Mouse (Mus musculus): ENCODE results near the gene Adamts20. TPM values are rescaled to one million over a fixed set of nuclear protein-coding genes. Genes with fewer than 3 reads are reported as not detected.

Gene Adamts20
- polyA plus RNA-seq, 1 experiment from 2014 or later, result 1.3 TPM

DNA sequence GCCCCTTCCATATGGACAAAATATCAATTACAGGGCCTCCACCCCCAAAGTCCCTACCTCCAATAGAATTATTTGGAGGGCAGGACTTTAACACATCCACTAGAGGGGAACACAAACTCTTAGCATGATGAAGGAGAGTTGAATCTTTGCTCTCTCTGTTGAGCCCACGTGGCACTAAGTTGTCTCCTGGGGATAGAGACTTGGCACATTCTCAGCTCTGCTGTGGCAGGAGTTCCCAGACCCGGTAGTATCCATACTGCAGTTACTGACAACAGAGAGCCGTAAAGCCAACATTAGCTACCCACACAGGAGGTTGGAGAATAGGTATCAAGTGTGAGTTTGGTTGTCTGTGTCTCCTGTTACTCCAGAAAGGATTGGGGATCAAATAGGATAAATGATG is 177.7 kb downstream of the Adamts20 start:
- Histone ChIP-seq H3K27me3 (replicated peaks) (no peaks in the 10 kb centered on the region), H3K4me1 (replicated peaks) (no peaks in the 10 kb centered on the region), H3K4me3 (no peak overlapping the region), H3K4me2 (no peak overlapping the region), H3K9ac (no peak overlapping the region), H3K36me3 (no peaks in the 10 kb centered on the region), H3K9me3 (replicated peaks) (no peaks in the 10 kb centered on the region), H3K27ac (ENCODE audit: poor library complexity, severe bottlenecking) (no peak overlapping the region)
- 64% methylated on average over 3 of the region's 3 CpGs for WGBS
- no peak for ATAC-seq (ENCODE audit: insufficient number of reproducible peaks, low FRiP score)

DNA sequence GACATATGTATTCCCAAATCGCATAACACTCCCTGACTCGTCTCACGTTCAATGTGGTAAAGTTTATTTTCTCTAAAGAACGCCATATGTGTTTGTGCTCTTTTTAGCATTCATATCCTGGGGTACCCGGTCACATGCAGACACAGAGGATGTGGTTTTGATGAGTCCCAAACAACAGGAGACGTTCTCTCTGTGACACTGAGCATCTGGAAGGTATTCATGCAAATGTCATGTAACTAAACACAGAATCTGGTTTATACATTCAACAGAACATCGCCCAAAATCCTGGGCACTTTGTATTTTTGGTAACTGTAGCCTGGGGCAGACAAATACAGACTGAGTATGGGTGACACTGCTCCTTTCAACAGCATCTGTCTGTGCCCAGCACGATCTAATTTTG is 188.8 kb downstream of the Adamts20 start:
- H3K27ac ChIP-seq (ENCODE audit: poor library complexity, severe bottlenecking), result no peak overlapping the region
- ATAC-seq (ENCODE audit: insufficient number of reproducible peaks, low FRiP score), result no peak
- WGBS, result 80% methylated on average over 8 of the region's 8 CpGs

DNA sequence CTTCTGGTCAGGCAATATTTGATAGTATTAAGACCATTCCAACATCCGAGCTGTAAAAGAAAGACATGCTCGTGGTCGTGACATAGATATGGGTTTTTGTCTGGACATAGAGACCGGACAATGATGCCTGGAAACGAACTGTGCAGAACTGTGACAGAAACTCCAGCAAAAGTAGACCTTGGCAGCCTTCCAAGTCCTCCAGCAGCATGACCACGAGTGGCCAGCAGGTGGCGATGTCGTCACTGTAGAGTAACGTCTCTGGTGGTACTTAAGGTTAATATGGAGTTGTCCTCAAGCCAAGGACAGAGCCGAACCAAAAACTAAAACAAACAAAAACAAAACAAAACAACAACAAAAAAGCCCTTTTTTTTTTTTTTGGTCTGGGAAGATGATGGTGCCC is 199.6 kb downstream of the Adamts20 start:
- WGBS, result 23% methylated on average over 10 of the region's 10 CpGs
- Histone ChIP-seq H3K4me2 (no peak overlapping the region), H3K9ac (no peak overlapping the region), H3K27me3 (replicated peaks) (no peaks in the 10 kb centered on the region), H3K27ac (ENCODE audit: poor library complexity, severe bottlenecking) (no peak overlapping the region), H3K9me3 (replicated peaks) (no peaks in the 10 kb centered on the region), H3K4me3 (no peak overlapping the region), H3K4me1 (replicated peaks) (peaks cover 12% of the 10 kb centered on the region), H3K36me3 (no peaks in the 10 kb centered on the region)
- ATAC-seq (ENCODE audit: insufficient number of reproducible peaks, low FRiP score), result no peak

More for the DNA sequence above, 188.8 kb downstream of the Adamts20 start:
- H3K4me1 ChIP-seq (replicated peaks), result no peaks in the 10 kb centered on the region
- H3K4me3 ChIP-seq, result no peak overlapping the region
- H3K27me3 ChIP-seq (replicated peaks), result no peaks in the 10 kb centered on the region
- no peaks in the 10 kb centered on the region for H3K9me3 ChIP-seq (replicated peaks)
- H3K9ac ChIP-seq, result no peak overlapping the region
- H3K36me3 ChIP-seq, result no peaks in the 10 kb centered on the region
- H3K4me2 ChIP-seq, result no peak overlapping the region

DNA sequence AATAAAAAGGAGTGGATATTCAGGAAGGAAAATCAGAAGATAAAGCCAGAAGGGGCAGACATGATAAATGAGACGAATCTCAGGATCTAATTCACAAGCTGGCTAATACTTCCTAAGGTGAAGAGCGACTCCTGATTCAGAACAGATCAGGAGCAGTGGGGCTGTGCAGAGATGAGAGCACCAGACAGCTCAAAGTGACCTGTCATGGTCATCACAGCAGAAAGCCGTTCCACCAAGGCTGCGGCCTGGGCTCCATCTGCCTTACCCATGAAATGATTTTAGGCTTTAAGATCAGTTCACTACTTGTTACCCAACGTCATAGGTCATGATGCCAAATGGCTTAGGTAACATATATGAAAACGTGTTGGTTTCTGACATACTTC is 200.7 kb downstream of the Adamts20 start:
- H3K4me1 ChIP-seq (replicated peaks), result peaks cover 12% of the 10 kb centered on the region
- no peak for ATAC-seq (ENCODE audit: insufficient number of reproducible peaks, low FRiP score)
- H3K27ac ChIP-seq (ENCODE audit: poor library complexity, severe bottlenecking), result no peak overlapping the region
- no peaks in the 10 kb centered on the region for H3K9me3 ChIP-seq (replicated peaks)
- WGBS, result 60% methylated on average over 6 of the region's 6 CpGs
- H3K4me2 ChIP-seq, result no peak overlapping the region
- H3K9ac ChIP-seq, result no peak overlapping the region
- no peaks in the 10 kb centered on the region for H3K27me3 ChIP-seq (replicated peaks)
- H3K4me3 ChIP-seq, result no peak overlapping the region
- H3K36me3 ChIP-seq, result no peaks in the 10 kb centered on the region

DNA sequence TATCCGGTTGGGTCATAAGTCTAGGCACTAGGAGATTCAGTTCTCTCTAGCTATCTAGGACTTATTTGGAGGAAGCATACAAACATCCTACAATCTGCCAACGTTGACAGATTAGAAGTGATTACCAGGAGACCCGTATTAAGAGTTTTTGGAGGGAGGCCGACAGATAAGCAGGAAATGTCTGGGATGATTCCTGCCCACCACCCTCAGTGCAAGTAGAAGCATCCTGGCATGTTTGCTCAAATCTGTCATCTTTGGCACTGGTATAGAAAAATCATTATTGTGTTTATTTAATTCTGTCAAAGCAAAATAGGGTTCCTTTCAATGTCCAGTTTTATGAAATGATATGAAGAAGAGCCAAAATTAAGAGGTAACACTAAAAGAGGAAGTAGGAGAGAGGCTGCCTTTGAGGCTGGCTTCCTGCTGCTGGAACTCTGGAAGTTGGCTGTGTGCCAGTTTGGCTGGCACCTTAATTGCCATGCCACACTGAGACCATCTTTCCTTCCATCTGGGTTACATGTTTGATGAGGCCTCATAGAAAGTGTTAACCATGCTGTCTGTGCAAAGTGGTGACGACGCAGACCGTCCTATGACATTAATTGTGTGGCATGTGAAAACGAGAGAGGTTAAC is 201.2 kb downstream of the Adamts20 start:
- Histone ChIP-seq H3K9ac (no peak overlapping the region), H3K27me3 (replicated peaks) (no peaks in the 10 kb centered on the region), H3K4me1 (replicated peaks) (peaks cover 12% of the 10 kb centered on the region), H3K27ac (ENCODE audit: poor library complexity, severe bottlenecking) (no peak overlapping the region), H3K36me3 (no peaks in the 10 kb centered on the region), H3K4me2 (no peak overlapping the region), H3K4me3 (no peak overlapping the region), H3K9me3 (replicated peaks) (no peaks in the 10 kb centered on the region)
- ATAC-seq (ENCODE audit: insufficient number of reproducible peaks, low FRiP score), result no peak
- 57% methylated on average over 8 of the region's 8 CpGs for WGBS

DNA sequence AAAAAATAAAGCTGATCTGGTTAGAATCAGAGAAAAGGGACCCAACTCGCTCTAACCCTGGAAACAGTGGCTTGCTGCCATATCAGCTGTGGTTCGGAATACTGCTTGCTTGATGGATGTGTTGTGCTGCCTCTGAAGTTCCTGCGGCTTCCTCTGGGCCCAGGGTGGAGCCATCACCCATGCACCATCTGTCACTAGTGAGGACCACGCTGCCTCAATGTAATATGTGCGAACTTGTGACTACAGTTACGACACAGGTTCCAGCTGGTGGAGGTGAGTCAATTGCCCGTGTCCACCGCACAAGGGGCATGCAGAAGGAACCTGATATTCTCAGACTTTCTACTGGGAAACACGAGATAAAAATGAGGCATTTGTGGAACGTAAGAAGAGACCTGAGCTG is 202.0 kb downstream of the Adamts20 start:
- no peak overlapping the region for H3K27ac ChIP-seq (ENCODE audit: poor library complexity, severe bottlenecking)

DNA sequence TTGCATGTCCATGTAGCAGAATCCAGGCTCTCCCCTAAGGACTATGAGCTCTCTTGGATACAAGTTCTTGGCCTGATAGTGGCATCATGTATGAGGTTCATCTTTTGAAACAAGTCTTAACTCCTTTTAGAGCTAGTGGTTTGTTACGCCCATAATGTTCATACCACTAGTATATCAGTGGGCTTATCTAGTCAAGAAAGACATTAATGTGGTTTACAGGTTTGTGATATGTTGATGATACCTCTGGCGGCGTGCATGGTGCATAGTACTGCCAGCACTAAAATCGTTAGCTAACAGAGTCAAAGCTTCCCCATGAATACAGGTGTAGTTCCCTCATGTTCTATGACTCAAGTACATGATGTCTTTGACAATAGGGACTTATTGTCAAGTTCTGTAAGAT is 205.7 kb downstream of the Adamts20 start:
- Histone ChIP-seq H3K36me3 (no peaks in the 10 kb centered on the region), H3K4me1 (replicated peaks) (peaks cover 15% of the 10 kb centered on the region), H3K27ac (ENCODE audit: poor library complexity, severe bottlenecking) (no peak overlapping the region), H3K4me2 (no peak overlapping the region), H3K9me3 (replicated peaks) (no peaks in the 10 kb centered on the region), H3K27me3 (replicated peaks) (no peaks in the 10 kb centered on the region), H3K4me3 (no peak overlapping the region), H3K9ac (no peak overlapping the region)
- no peak for ATAC-seq (ENCODE audit: insufficient number of reproducible peaks, low FRiP score)
- 86% methylated on average over 4 of the region's 4 CpGs for WGBS

More for the DNA sequence above, 202.0 kb downstream of the Adamts20 start:
- WGBS, result 56% methylated on average over 10 of the region's 10 CpGs
- H3K4me2 ChIP-seq, result no peak overlapping the region
- no peak overlapping the region for H3K9ac ChIP-seq
- H3K36me3 ChIP-seq, result no peaks in the 10 kb centered on the region
- no peaks in the 10 kb centered on the region for H3K27me3 ChIP-seq (replicated peaks)
- no peak for ATAC-seq (ENCODE audit: insufficient number of reproducible peaks, low FRiP score)
- no peaks in the 10 kb centered on the region for H3K9me3 ChIP-seq (replicated peaks)
- peaks cover 12% of the 10 kb centered on the region for H3K4me1 ChIP-seq (replicated peaks)
- H3K4me3 ChIP-seq, result no peak overlapping the region

DNA sequence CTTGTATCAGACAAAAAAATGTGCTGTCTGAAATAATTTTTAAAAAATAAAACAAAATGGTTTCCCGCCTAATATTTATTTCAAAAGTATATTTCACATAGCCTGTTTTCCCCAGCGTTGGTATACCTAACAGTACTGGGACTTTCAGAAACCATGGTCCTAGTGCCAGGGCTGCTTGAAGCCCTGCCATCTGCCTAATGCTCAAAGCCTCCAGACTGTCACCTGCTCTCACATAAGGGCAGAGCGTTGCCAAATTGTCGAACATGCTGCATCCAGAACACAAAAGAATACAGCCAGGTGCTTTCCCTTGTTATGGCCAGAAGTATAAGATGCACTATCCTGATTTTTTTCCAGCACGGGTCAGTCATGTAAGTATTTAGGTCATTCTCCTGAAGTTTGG is 209.7 kb downstream of the Adamts20 start:
- Histone ChIP-seq H3K4me2 (no peak overlapping the region), H3K36me3 (no peaks in the 10 kb centered on the region), H3K27ac (ENCODE audit: poor library complexity, severe bottlenecking) (no peak overlapping the region), H3K27me3 (replicated peaks) (no peaks in the 10 kb centered on the region), H3K9me3 (replicated peaks) (no peaks in the 10 kb centered on the region), H3K4me1 (replicated peaks) (0 out of 2 replicates have a peak, but pooled peaks cover 4% of the 10 kb centered on the region), H3K9ac (no peak overlapping the region), H3K4me3 (no peak overlapping the region)
- ATAC-seq (ENCODE audit: insufficient number of reproducible peaks, low FRiP score), result no peak
- 84% methylated on average over 5 of the region's 5 CpGs for WGBS

DNA sequence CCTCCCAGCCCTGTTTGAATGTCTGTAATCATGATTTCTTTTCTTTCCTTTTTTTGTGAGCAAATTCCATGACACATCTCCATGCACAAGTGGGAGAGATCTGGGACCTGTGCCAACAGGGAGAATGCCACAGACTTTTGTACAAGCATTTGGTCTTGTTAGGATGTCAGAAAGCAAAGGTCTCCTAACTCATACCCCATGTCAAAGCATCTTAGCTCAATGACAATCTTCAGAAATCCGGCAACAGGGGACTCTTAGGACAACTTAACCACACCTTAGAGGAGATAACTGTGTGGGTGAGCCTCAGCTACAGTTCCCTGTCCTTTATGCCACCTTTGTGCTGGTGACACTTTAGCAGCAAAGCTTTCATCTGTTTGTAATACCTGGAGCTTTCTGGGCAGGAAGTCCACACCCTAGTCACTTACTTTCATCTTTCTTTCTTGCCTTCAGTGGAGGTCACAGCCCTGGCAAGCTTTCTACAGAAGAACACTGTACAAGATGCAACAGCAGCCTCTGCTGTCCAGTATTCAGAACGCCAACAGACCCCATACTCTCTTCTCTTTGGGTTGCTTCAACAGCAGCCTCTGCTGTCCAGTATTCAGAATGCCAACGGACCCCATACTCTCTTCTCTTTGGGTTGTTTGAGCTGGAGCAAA is 210.2 kb downstream of the Adamts20 start:
- no peak overlapping the region for H3K4me3 ChIP-seq

DNA sequence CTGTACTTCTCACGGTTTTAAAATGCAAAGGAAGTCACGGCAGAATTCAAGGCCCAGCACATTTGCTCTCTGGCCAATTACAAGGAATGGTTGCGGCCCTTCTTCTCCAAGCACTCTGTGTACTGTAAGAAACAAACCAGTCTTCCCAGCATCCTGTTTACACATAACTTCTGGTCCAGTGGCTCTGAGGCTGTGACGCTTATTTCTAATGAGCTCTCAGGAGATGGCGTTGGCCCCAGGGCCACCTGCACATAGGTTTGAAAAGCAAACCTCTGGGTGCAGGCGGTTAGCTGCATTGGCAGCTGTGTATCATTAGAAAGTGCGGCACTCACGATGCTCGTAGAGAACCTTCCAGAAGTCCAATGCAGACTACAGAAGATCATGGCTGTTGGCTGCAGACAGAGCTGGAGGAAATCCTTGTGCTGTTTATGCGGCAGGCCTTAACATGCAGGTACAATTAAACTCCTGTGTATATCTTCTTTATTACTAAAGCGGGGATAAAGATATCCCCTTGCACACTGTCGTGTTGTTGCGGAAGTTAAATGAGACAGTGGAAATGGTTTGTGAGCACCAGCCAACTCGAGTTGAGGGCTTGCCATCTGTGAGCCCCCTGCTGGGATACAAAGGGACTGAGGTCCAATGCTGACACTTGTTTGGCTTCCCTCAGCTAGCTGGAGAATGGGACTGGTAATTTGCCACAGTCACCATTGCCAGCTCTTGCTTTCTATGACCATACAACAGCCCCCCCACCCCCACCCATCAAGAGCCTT is 210.9 kb downstream of the Adamts20 start:
- no peak for ATAC-seq (ENCODE audit: insufficient number of reproducible peaks, low FRiP score)
- Histone ChIP-seq H3K27ac (ENCODE audit: poor library complexity, severe bottlenecking) (no peak overlapping the region), H3K4me2 (no peak overlapping the region), H3K27me3 (replicated peaks) (no peaks in the 10 kb centered on the region), H3K9ac (no peak overlapping the region), H3K9me3 (replicated peaks) (no peaks in the 10 kb centered on the region), H3K4me3 (no peak overlapping the region), H3K36me3 (no peaks in the 10 kb centered on the region), H3K4me1 (replicated peaks) (peaks cover 12% of the 10 kb centered on the region)
- 81% methylated on average over 14 of the region's 14 CpGs for whole genome bisulfite sequencing

More for the DNA sequence above, 210.2 kb downstream of the Adamts20 start:
- Histone ChIP-seq H3K9me3 (replicated peaks) (no peaks in the 10 kb centered on the region), H3K4me1 (replicated peaks) (peaks cover 8% of the 10 kb centered on the region), H3K27me3 (replicated peaks) (no peaks in the 10 kb centered on the region), H3K36me3 (no peaks in the 10 kb centered on the region), H3K4me2 (no peak overlapping the region), H3K9ac (no peak overlapping the region), H3K27ac (ENCODE audit: poor library complexity, severe bottlenecking) (no peak overlapping the region)
- 68% methylated on average over 3 of the region's 3 CpGs for WGBS
- no peak for ATAC-seq (ENCODE audit: insufficient number of reproducible peaks, low FRiP score)

DNA sequence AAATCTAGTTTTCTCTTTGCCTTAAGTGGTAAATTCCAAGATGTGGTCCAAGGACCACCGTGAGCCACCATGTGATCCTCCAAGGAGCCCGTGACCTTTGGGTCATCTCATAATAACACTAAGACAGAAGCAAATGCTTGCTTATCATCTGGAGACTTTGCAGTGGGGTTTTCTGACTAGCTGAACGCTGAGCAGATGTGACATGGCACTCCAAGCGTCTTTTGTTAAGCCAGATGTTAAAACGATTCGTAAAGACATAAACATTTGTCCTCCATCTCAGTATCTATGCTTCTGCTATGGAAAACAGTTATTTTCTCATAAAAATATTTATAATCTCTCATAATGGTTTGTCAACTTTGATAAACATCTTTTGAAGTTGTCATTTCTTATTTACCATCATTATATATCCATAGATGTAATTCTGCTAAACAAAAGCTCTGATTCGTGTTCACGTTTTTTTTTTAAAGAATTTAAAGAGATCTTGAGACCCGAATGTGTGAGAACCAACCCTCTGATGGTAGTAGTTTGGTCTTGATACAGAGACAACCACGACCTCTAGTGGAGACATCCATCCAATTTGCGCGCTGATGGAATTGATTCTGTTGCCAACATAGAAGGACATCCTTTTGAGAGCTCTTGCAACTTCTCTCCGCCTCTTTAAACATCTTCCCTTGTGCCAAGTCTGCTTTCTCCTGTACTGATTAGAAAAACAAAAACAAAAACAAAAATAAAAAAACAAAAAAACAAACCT is 212.1 kb downstream of the Adamts20 start:
- Histone ChIP-seq H3K27ac (ENCODE audit: poor library complexity, severe bottlenecking) (no peak overlapping the region), H3K9me3 (replicated peaks) (no peaks in the 10 kb centered on the region), H3K9ac (no peak overlapping the region), H3K4me3 (no peak overlapping the region), H3K4me1 (replicated peaks) (peaks cover 22% of the 10 kb centered on the region), H3K36me3 (no peaks in the 10 kb centered on the region), H3K4me2 (no peak overlapping the region), H3K27me3 (replicated peaks) (no peaks in the 10 kb centered on the region)
- WGBS, result 50% methylated on average over 13 of the region's 13 CpGs
- ATAC-seq (ENCODE audit: insufficient number of reproducible peaks, low FRiP score), result no peak
